Mouse (Mus musculus) erythroblast, embryonic 14.5 days (primary cell): ENCODE data around the gene Ints3. TPM values are rescaled to one million over a fixed set of nuclear protein-coding genes. Genes with fewer than 3 reads are reported as not detected.

Source experiments
- H3K27me3 ChIP-seq: 2 replicates; pipeline ENCODE4 v1.6.1; 2012; ENCODE audit warnings: inconsistent platforms; ENCODE audit not compliant: control insufficient read depth
- H3K36me3 ChIP-seq: 2 replicates; pipeline ENCODE4 v1.6.1; 2012; ENCODE audit warnings: mild to moderate bottlenecking, inconsistent platforms; ENCODE audit not compliant: control insufficient read depth
- H3K4me1 ChIP-seq: 2 replicates; pipeline ENCODE4 v1.6.1; 2012; ENCODE audit warnings: inconsistent platforms; ENCODE audit not compliant: control insufficient read depth
- H3K4me3 ChIP-seq: replicated peaks from 2 replicates; pipeline ENCODE3; 2012; ENCODE audit warnings: moderate library complexity, mild to moderate bottlenecking, inconsistent platforms
- H3K9me3 ChIP-seq: 2 replicates; pipeline ENCODE4 v1.6.1; 2012; ENCODE audit warnings: low read length, inconsistent platforms, mixed read lengths; ENCODE audit not compliant: control insufficient read depth
- GATA1 ChIP-seq: IDR thresholded peaks from 2 replicates; pipeline ENCODE4 v1.6.1; 2012; ENCODE audit warnings: low read length, inconsistent platforms, mixed read lengths
- TAL1 ChIP-seq: IDR thresholded peaks from 3 replicates; pipeline ENCODE4 v1.6.1; 2012; ENCODE audit warnings: low read length, inconsistent platforms, mixed read lengths
- polyA plus RNA-seq: library from polyadenylated mRNA; stranded (reverse); fragments of >175 nt; gene quantifications from 2 replicates; pipeline ENCODE4 v1.2.3, GENCODE M21; 2012

Ints3 gene
- polyA plus RNA-seq, 1 experiment = 1.7 TPM

- Histone ChIP-seq H3K4me1 (peaks cover 8% of the 10 kb centered on the region), H3K4me3 (no peak overlapping the region), H3K9me3 (no peaks in the 10 kb centered on the region), H3K27me3 (no peaks in the 10 kb centered on the region), H3K36me3 (no peaks in the 10 kb centered on the region)
- TF ChIP-seq TAL1 = no peak
- TF ChIP-seq GATA1 = no peak
Observed at GRCm38 (mm10) chr3:90374368-90374767, 59.1 kb downstream of the Ints3 start.

GRCm38 (mm10) chr3:90373432-90374028, 59.9 kb downstream of the Ints3 start:
- H3K36me3 ChIP-seq = no peaks in the 10 kb centered on the region
- H3K4me3 ChIP-seq = no peak overlapping the region
- H3K27me3 ChIP-seq = no peaks in the 10 kb centered on the region
- peaks cover 8% of the 10 kb centered on the region for H3K4me1 ChIP-seq
- H3K9me3 ChIP-seq = no peaks in the 10 kb centered on the region
- no peak for TF ChIP-seq TAL1
- no peak for TF ChIP-seq GATA1

GRCm38 (mm10) chr3:90372817-90373216, 60.6 kb downstream of the Ints3 start:
- Histone ChIP-seq H3K4me3 (no peak overlapping the region), H3K27me3 (no peaks in the 10 kb centered on the region), H3K9me3 (no peaks in the 10 kb centered on the region), H3K36me3 (no peaks in the 10 kb centered on the region), H3K4me1 (peaks cover 8% of the 10 kb centered on the region)
- TF ChIP-seq GATA1 (no peak), TAL1 (no peak)

- H3K36me3 ChIP-seq = no peaks in the 10 kb centered on the region
- no peaks in the 10 kb centered on the region for H3K9me3 ChIP-seq
- TF ChIP-seq TAL1 (no peak), GATA1 (no peak)
- H3K4me1 ChIP-seq = peaks cover 16% of the 10 kb centered on the region
- no peak overlapping the region for H3K4me3 ChIP-seq
- H3K27me3 ChIP-seq = no peaks in the 10 kb centered on the region
Observed at GRCm38 (mm10) chr3:90371857-90372256, 61.6 kb downstream of the Ints3 start.

GRCm38 (mm10) chr3:90369041-90369440, 64.4 kb downstream of the Ints3 start:
- Histone ChIP-seq H3K9me3 (no peaks in the 10 kb centered on the region), H3K4me1 (peaks cover 25% of the 10 kb centered on the region), H3K36me3 (no peaks in the 10 kb centered on the region), H3K4me3 (no peak overlapping the region), H3K27me3 (no peaks in the 10 kb centered on the region)
- TF ChIP-seq TAL1 = no peak
- no peak for TF ChIP-seq GATA1

GRCm38 (mm10) chr3:90367001-90367632, 66.3 kb downstream of the Ints3 start:
- Histone ChIP-seq H3K4me3 (no peak overlapping the region), H3K4me1 (peaks cover 38% of the 10 kb centered on the region), H3K27me3 (no peaks in the 10 kb centered on the region), H3K9me3 (no peaks in the 10 kb centered on the region), H3K36me3 (peaks cover 8% of the 10 kb centered on the region)
- TF ChIP-seq TAL1 (no peak), GATA1 (no peak)

- Histone ChIP-seq H3K27me3 (no peaks in the 10 kb centered on the region), H3K36me3 (peaks cover 45% of the 10 kb centered on the region), H3K4me1 (peaks cover 35% of the 10 kb centered on the region), H3K4me3 (no peak overlapping the region), H3K9me3 (no peaks in the 10 kb centered on the region)
- no peak for TF ChIP-seq TAL1
- TF ChIP-seq GATA1 = no peak
Observed at GRCm38 (mm10) chr3:90362346-90362745, 71.1 kb downstream of the Ints3 start.

DNA sequence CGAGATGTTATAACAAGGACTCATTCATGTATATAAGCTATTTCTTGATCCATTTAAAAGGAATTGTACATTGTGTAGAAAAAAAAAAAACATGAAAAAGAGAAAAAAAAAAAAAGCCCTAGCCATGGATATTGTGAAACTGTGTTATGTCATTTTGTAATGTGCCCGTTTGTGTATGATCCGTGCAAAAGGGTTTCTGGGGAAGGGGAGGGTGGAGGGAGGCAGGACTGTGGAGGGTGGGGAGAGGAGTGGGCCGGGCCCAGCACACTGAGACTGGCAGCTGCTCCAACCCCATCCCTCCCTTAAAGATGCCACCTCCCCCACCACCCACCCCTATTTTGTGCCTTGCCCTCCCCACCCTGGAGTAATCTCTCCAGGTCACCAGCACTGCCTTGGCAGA, 71.9 kb downstream of the Ints3 start:
- Histone ChIP-seq H3K9me3 (no peaks in the 10 kb centered on the region), H3K36me3 (peaks cover 54% of the 10 kb centered on the region)
- TF ChIP-seq TAL1 (no peak), GATA1 (no peak)

GRCm38 (mm10) chr3:90359230-90359629, 74.2 kb downstream of the Ints3 start:
- Histone ChIP-seq H3K4me3 (no peak overlapping the region), H3K36me3 (peaks cover 76% of the 10 kb centered on the region), H3K9me3 (no peaks in the 10 kb centered on the region), H3K4me1 (peaks cover 15% of the 10 kb centered on the region), H3K27me3 (no peaks in the 10 kb centered on the region)
- TF ChIP-seq TAL1 = no peak

More for the DNA sequence above, 71.9 kb downstream of the Ints3 start:
- Histone ChIP-seq H3K27me3 (no peaks in the 10 kb centered on the region), H3K4me3 (no peak overlapping the region), H3K4me1 (peaks cover 26% of the 10 kb centered on the region)
